Mouse (Mus musculus): Measurements from ENCODE around the gene Exosc7.

Gene Exosc7

DNA sequence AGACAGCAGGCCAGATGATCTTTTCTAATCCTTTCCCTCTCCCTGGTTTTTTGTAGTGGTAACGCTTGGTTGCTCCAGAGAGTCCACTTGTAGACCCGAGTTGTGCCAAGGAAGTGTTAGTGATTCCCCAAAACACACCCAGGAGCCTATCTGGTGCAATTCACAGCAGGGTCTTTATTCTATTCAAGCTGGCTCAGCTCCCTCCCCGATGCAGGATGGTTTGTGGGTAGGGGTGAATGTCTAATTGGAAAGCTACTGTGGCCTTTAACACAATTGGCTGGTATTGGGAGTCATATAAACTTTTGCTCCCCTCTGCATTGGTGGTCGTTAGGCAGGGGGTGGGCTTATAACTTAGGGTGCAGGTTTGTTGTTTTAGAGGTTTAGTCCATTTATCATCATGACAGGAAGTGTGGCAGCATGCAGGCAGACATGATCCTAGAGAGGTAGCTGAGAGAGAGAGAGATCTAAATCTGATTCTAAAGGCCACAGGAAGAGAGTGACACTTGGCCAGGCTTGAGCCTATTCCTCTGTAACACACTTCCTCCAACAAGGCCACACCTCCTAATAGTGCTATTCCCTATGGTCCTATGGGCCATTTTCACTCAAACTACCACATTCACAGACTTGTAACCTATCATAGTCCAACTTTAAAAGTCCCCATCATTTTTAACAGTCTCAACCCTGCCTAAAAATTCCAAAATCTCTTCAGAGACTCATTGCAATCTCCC, 27.0 kb downstream of the Exosc7 start:
- DNase-seq: no peak

DNA sequence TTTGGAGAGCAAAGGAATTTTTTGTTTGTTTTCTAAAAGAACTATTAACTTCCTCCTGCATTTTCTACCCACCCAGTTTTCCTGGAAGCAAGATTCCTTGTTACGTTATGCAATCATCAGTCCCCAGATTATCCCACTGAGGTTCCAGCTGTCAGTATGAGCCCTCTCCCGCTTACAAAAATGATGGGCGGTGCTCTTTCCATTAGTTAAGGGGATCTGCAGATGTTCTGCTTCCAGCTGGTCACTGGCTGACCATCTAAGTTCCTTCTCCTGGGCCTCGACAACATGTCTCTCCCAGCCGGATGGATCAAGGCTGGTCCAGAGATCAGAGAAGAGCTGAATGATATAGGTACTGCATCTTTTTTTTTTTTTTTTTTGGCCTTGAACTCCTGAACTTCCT, 35.4 kb downstream of the Exosc7 start:
- no peak for DNase-seq

DNA sequence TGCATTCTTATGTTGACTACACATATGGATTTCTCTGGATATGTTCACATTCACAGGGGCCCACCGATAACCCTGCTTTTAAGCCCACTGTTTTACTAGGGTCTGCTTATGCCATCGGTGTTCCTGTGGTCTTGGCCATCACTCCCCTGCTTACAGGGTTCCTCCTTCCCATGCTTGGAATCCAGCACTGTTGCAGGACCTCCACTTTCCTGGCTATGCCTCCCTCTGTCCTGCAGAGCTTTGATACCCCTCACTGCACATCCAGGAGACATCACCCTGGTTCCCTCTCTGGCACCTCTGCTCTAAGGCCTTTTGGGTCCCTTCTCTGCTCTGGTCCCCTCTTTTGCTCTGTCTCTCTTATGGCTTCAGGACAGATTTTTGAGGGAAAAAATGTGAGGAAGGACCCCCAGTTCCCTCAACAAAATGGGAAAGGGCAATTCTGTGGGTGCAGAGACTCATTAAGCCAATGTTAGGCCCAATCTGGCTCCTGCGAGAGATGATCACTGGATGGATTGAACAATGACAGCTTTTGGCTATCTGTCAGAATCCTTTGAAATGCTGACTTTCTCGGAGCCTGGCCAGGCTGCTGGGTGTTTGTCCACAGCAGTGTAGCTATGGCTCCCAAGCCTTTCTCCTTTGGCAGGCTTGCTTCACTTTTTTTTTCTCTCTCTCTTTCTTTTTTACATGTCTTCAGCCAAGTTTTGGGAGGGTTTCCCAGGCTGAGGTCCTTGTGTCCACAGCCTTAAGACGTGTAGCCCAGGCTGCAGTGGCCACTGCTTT, 37.4 kb downstream of the Exosc7 start, which contains the start of gene Clec3b:
Gene Clec3b, plus strand, starts transcription at position 706 of the 780 bp plus-strand sequence.
- no peak for DNase-seq

DNA sequence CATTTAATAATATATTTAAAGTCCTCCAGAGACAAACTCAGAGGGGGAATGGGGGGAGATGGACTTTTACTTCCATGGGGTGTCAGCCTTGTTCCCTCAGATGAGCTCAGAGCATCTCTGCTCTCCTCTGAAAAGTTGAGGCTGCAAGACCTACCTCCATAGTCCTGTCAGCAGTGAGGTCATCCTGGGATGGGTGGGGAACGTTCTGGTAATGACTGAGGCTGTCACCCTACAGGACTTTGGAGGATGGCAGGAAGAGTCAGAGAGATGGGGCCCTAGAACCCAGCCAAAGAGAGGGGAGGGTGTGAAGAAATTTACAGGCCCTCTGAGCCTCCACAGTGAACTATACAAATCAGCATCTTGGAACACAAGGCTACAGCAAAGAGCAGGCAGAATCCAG, 38.5 kb downstream of the Exosc7 start:
- DNase-seq: no peak

DNA sequence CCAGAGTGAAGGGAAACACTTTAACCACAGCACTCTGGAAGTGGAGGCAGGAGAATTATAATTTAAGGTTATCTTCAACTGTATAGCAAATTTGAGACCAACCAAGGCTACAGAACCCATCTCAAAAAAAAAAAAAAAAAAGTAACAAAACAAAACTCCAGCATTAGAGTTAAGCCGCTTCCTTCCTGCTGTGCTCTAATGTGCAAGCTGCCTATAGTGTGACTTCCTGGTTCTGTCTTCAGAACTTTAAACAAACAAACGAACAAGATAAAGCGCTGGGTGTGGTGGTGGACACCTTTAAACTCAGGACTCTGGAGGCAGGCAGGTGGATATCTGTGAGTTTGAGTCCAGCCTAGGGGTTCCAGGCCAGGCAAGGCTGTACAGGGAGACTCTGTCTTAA, 39.0 kb downstream of the Exosc7 start:
- no peak for DNase-seq

DNA sequence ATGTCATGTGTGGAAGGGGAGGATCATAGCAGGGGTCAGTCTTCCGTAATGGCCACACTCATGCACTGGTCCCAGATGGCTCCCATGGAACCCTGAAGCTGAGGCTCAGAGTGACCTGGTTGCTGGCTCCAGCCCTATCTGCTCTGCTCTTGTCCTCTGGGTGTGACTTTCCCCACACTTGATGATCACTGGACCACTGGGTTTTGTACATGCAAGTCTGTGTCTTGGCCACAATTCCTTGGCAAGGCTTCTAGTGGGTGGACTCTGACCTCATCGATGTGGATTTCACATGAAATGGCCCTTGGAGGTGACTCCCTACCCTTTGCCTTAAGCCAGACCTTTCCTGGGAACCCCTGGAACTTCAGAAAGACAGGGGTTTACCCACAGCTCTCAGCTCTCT, 40.1 kb downstream of the Exosc7 start:
- no peak for DNase-seq

DNA sequence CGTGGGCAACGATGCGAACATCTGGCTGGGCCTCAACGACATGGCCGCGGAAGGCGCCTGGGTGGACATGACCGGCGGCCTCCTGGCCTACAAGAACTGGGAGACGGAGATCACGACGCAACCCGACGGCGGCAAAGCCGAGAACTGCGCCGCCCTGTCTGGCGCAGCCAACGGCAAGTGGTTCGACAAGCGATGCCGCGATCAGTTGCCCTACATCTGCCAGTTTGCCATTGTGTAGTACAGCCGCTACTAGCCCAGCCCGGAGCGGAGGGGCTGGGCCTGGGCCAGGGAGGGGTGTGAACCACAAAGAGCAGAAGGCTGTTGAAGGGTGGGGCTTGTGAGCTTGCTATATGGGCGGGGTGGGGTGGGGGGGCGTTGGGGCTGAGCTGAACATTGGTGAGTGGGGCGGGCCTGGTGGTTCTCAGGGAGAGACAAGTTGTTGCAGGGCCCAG, 43.9 kb downstream of the Exosc7 start:
- DNase-seq: peak; percentile 30

DNA sequence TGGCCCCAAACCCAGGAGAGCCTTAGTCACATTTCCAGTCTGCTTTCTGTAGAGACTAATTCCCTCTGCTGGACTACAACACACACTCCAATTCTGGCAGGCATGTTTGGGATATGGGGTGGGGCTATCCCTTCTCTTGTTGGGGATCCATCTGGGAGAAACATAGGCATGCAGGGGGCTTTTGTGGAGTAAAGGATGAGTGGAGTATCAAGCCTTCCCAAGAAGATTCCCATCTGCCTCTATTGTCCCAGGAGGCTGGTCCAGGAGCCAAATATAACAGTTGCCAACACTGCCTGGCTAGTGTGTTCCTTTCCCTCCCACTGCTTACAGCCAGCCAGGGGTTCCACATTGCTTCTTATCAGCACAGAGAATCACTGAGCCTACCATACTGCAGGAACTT, 44.7 kb downstream of the Exosc7 start:
- DNase-seq: no peak

DNA sequence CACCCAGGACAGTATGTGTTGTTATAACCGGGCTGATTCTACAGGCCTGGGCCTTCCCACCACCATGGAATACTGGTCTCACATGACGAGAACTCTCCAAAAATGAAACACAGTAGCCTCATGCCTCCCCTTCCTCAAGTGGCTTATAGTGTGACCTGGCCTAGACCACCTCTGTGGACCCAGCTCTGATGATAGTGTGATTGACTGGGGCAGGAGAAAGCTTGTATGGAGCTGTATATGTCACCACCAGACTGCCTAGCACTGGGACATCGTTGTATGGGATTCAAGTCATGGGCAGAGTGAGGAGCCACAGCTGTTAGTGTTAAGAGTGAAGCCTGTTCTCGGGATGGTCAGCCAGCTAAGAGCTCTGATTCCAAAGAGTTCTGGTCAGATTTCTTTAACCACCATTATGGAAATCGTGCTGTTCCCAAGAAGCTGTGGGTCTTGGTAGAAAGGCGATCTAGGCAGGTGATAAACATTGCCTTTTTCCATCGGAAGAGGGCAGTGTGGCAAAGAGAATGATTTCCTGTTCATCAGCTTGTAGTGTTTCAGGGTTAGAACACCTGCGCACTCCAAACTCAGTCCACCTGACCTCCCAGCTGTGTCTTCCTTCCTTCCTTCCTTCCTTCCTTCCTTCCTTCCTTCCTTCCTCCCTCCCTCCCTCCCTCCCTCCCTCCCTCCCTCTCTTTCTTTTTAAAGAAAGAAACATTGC, 45.3 kb downstream of the Exosc7 start:
- peak; percentile 15 for DNase-seq

DNA sequence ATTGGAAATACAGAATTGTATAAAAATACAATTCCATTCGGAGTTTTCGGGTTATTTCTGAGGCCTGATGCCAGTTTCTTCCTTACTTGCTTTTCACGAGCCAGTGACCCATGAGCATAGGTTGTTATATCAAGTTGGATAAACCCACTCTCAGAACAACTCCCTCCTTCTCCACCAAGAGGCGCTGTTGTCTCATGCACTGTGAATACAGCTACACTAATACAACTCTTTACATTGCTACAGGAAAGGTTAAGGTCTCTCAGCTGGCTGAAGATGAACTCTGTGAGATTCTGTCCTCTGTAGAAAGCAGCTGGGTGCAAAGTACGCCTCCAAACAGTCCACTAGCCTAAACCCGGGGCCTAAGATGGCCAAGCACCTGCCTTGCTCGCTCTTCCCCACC, 46.3 kb downstream of the Exosc7 start:
- peak; percentile 75 for DNase-seq

DNA sequence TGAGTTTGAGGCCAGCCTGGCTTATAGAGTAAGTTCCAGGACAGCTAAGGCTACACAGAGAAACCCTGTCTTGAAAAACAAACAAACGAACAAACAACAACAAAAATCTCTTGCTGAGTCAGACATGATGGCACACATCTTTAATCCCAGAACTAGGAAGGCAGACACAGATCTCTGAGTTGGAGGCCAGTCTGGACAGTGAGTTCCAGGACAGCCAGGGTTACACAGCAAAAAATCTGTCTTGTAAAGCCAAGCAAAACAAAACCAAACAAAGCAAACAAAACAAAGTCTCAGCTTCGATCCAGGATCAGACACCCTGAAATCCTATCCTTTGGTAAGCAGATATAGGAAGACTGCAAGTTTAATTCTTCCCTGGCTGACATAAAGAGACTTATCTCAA, 48.8 kb downstream of the Exosc7 start:
- DNase-seq: no peak

DNA sequence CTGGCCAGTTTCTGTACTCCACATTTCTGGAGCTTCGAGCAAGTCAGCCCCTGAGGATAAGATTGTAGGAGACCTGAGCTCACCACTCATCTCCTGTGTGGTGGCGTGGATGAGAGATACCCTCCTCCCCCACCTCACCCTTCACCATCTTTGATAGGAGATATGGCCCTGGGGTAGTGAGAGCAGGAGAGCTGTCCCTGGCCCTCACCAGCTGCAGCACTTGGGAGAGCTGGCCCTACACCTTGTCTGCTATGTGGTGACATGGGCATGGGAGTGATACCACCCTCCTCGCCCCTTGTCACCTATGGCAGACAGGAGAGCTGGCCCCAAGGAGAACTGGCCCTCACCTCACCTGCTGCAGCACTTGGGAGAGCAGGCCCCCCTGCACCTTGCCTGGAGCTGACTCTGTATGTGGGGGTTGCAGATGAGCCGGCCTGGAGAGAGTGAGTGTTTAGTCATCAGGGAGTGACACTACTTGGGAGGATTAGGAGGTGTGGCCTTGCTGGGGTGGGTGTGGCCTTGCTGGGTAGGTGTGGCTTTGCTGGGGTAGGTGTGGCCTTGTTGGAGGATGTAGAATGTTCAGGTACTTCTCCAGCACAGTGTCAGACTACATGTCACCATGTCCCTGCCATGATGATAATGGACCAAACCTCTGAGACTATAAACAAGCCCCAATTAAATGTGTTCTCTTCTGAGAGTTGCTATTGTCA, 50.1 kb downstream of the Exosc7 start:
- DNase-seq: no peak

DNA sequence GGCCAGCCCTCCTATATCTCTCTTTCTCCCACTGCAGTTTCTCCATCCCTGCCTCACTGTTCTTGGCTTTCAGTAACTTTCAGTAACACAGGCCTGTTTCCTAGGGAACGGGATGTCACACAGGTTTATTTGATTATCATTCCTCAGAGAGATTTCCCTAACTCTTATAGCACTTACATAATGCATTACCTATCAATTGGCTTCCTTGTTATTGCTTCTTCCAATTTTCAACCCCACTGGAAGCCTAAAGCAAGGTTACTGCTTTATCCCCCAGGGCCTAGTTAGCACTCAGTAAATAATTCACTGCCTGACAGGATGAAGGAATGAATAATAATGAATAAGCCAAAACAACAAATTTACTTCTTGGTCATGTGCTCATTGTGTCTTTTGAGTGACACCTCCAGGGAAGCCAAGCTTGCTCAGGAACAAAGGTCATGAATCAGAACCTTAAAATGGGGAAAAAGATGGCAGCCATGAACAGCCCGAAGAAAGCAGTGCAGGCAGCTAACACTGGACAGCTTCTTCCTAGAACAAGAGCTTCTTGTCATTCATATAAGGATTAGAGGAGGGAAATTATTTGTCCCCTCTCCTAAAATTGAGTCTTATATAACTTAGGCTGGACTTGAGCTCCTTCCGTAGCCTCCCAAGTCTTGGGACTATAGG, 52.9 kb downstream of the Exosc7 start:
- no peak for DNase-seq

DNA sequence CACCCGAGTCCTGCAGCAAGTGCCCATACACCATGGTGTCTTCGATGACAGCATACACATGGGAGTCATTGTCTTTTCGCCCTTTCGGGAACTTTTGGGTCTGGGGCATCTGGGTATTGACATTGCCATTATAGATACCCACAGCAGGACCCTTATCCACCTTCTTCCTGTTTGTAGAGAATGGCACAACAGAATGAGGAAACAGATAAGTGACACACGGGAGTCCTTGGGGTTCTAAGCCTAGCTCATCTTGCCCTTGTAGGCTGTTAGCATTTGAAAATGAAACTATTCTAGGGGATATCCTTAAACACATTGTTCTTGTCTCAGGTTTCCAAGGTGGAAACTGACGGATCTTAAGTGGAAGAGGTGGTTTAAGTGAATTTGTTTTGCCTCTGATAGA, 60.7 kb downstream of the Exosc7 start:
- DNase-seq: no peak

DNA sequence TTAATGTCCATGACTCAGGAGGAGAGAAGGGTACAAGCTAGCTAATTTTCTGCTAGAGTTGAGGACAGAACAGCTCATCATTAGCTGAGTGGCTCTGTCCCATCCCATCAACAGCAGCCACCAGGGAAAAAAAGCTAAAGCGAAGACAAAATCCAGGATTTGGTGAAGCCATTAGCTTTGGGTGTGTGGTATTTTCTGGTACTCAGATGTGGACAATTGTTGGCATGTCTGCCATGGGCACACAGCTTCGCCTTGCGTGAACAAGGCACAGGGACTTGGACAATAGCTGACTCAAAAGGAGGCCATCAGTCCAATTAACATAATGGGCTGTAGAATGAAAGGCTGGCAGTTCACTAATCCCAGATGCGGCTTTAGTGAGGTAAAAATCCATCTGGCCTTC, 61.3 kb downstream of the Exosc7 start:
- no peak for DNase-seq

DNA sequence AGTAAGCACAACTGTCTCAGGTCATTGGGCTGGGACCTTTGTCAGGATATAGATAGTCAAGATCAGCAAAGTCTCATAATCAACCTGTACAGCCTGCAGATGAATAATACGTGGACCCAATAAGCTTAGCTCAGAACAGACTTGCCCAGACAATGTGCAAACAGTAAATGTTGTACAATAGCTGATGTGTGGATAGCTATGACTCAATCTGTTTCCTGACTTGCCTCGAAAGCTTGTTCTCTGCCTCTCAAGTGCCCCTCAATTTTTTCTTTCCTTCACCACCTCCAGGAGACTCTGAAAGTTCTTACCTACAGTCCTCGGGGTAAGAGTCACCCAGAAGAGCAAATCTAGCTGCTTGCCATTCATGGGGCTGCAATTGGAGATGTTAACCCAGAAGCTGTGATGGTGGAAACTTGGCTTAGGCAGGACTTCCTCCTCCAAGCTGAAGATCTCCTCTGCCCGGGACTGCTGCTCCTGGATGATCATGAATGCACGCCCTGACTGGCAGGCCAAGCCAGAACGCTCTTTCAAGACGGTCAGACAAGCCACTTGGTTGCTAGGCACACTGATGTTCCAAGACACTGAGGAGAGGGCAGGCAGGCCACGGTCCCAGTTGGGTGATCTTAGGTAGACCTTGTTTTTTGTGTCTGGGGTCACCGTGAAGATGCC, 64.5 kb downstream of the Exosc7 start:
- DNase-seq: no peak

DNA sequence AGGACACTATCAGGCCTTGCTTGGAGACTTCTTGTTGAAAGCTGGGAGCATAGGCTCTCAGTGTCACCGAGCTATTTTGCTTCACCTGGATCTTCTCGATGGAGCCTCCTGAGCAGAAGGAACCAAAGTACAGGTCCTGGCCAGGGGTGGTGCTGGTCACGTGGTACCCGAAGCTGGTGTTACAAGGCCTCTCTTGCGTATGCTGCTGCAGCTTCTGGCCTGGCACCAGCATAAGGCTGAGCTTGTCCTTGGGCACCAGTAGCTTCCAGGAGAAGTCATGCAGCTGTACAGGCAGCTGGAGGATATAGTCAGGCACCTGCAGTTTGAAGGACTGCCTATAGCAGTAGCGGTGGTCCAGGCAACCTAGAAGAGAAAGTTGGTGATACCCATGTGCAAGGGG, 67.0 kb downstream of the Exosc7 start:
- DNase-seq: no peak

DNA sequence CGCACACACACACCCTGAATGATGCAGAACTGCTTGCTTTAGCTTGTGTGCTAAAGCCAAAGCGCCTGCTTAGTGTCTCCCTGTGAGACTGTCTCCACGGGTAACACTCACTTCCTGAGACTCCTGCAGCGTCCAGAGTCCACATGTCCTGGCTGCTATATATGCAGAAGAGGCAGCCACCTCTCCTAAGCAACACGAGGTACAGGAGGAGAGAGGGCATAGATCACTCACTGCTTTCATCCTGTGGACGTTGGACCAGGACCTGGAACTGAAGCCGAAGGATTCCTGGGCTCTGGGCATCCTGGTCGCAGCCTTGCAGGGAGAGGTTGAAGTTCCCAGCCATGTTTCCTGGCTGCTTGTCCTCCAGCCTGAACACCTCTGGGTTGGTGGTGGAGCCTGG, 70.2 kb downstream of the Exosc7 start:
- DNase-seq: peak; percentile 23

DNA sequence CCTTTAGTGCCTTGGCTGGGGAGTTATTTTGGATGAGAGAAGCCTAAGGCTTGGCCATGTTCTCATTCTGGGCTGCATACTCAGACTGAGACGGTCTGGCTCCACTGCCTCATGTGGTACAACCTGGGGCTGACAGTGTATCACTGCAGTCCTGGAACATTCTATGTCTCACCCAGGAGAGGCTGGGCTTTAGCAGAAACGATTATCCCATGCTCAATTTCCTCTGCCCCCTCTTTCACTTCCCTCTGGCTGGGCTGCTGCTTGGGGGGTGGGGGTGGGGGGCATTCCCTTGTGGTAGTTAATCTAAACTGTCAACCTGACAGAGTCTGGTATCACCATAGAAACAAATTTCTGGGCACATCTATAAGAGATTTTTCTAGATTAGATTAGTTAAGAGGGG, 72.5 kb downstream of the Exosc7 start:
- DNase-seq: no peak

All from right cerebral cortex, postnatal 14 days (tissue).